Mouse (Mus musculus) brain, adult 2 months (tissue): ENCODE data around the gene Znfx1.

ENCODE experiments used
- DNase-seq: peaks from one replicate; pipeline ENCODE4 v3.0.0; 2011; ENCODE audit warnings: low read depth, low spot score

Znfx1 gene

DNA sequence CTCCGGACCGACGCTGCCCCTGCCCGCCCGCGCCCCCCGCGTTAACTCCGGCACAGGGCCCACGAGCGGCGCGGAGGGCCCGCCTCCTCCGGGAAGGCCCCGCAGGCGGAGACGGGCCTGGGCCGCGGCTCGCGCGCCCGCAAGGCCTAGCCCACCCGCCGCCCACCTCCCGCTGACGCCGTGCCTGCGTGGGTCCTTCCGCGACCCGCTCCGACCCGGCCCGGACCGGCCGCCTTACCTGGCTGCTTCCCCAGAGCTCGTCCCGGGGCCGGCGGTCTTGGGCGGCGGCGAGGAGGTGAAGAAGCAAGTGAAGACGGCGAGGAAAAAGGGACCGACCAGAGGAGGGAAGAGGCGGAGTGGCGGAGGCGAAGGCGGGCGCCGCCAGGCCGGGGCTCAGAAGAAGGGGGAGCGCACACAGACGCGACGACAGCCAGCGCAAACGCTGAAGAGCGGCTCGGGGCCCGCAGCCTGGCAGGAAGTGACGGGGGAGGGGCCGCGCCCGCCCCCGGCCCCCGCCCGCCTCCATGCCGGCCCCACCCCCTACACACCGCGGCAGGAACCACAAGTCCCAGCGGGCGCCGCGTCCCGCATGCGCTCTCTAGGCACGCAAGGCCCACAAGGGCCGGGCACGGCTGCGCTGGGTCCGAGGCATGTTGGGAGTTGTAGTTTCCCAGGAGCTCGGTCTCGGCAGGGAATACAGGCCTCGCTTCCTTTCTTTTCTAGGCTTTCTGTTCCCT lies 66.9 kb downstream of the Znfx1 start, which contains the start of gene Stau1:
Stau1 (minus strand) TSS at position 504 of the 737 bp plus-strand sequence.
- DNase-seq: peak; percentile 99

DNA sequence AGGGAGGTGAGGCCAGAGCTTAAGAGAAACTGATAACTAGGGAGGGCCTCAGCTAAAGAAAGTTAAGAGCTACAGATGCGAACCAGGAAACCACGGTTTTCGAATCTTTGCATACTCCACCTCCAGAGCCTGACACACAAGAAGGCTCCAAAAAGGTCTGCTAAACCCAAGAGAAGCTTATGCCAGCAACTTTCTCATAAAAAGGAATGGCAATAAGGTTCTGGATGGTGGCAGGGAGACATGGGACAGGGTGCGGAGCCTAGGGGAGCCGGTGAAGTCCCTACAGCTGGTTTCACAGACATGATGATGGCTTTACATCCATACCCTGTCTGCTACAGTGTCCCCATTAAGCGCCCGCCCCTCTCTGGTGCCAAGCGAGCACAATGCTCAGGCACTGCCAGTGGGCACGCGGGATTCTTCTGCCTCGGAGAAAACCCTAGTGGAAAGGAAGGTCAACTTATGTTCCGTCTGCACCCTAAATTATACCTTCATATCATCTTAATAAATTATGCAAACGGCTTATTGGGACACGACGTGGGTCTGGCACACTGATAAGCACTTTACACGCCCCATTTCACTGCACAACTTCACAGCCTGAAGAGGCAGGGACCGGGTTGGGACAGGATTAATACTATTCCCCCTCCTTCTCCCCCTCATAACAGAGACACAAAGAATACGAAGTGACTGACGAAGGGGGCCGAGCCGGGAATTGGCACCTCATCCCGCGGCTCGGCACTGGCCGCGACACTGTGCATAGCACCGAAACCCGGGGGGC lies 67.6 kb downstream of the Znfx1 start:
- DNase-seq: peak; percentile 32

DNA sequence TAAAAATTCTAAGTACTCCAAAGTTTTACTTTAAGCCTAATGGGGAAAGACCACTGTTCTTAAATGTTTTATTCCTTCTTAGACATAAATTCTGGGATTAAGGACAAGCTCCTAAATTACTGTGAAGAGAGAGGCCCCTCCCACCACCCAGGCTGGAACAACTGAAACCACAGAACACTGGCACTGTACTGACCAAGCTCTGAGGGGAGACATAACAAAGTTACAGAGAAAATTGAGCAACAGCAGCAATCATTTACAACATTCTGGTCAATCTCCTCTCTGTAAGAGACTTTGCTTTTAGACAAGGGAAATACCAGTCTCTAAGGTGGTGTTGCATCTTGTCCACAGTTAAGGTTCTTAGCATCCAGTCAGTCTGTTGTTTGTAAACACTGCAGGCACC lies 70.9 kb downstream of the Znfx1 start:
- DNase-seq: no peak

DNA sequence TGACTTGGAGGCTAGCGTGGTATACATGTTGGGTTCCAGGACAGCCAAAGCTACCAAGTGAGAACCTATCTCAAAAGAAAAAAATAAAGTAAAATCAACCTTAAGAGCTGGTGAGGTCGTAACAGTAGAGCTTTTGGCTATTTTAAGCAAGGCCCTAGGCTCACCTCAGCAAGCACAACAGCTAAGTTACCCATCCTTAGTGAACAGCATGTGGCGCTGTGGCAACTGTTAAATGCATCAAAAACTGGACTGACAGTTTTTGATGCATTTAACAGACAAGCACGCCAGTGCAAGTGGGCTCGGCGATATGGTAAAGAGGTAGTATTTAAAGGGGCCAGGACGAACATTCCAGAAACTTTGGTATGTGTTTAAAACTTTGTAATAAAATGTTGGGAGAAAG lies 72.0 kb downstream of the Znfx1 start:
- no peak for DNase-seq
